Mouse (Mus musculus) limb, embryonic 14.5 days (tissue): ENCODE results near the gene Gstt2. TPM values are rescaled to one million over a fixed set of nuclear protein-coding genes. Genes with fewer than 3 reads are reported as not detected.
"Not testable (repeated sequence)": the region's sequence is repeated elsewhere in the genome, so short reads cannot be mapped to it uniquely, and the experiment has no call there.

Experiments used
- ATAC-seq: fragments of 200-750 bp; cut with Nextera tagmentation; 2 replicates; pipeline ENCODE4 v1.8.0; 2017; ENCODE audit warnings: low read depth, moderate number of reproducible peaks, moderate TSS enrichment; ENCODE audit not compliant: low FRiP score
- DNase-seq: peaks from one replicate; pipeline ENCODE4 v3.0.0-alpha.2; 2015; ENCODE audit warnings: low spot score
- H3K27ac ChIP-seq: fragments of 300-500 bp; sonication (generic); replicated peaks from 2 replicates; pipeline ENCODE4 v1.5.1; 2014; ENCODE audit warnings: low read depth, mild to moderate bottlenecking, low read length, moderate library complexity, mixed read lengths
- H3K27me3 ChIP-seq: fragments of 300-500 bp; sonication (generic); 2 replicates; pipeline ENCODE4 v1.6.1; 2014; ENCODE audit warnings: low read length, mixed read lengths; ENCODE audit not compliant: control insufficient read depth, insufficient read depth
- H3K36me3 ChIP-seq: fragments of 300-500 bp; sonication (generic); 2 replicates; pipeline ENCODE4 v1.6.1; 2014; ENCODE audit warnings: mild to moderate bottlenecking, low read length, moderate library complexity, mixed read lengths; ENCODE audit not compliant: control insufficient read depth, insufficient read depth
- H3K4me1 ChIP-seq: fragments of 300-500 bp; sonication (generic); 2 replicates; pipeline ENCODE4 v1.6.1; 2014; ENCODE audit warnings: antibody characterized with exemption, low read length, mixed read lengths; ENCODE audit not compliant: control insufficient read depth, insufficient read depth
- H3K4me2 ChIP-seq: fragments of 300-500 bp; sonication (generic); replicated peaks from 2 replicates; pipeline ENCODE4 v1.6.1; 2014; ENCODE audit warnings: low read depth, mild to moderate bottlenecking, low read length, moderate library complexity; ENCODE audit not compliant: severe bottlenecking
- H3K4me3 ChIP-seq: fragments of 300-500 bp; sonication (generic); replicated peaks from 2 replicates; pipeline ENCODE4 v1.5.1; 2014; ENCODE audit warnings: low read length
- H3K9ac ChIP-seq: fragments of 300-500 bp; sonication (generic); 2 replicates; pipeline ENCODE4 v1.6.1; 2014; ENCODE audit warnings: mild to moderate bottlenecking, low read depth, low read length, moderate library complexity; ENCODE audit not compliant: severe bottlenecking
- H3K9me3 ChIP-seq: fragments of 300-500 bp; sonication (generic); 2 replicates; pipeline ENCODE4 v1.6.1; 2016; ENCODE audit warnings: low read length; ENCODE audit not compliant: control insufficient read depth
- POLR2A ChIP-seq: fragments of 200-500 bp; IDR thresholded peaks from 2 replicates; pipeline ENCODE4 v1.8.0; 2012; ENCODE audit warnings: inconsistent platforms, mild to moderate bottlenecking, moderate library complexity, borderline replicate concordance; ENCODE audit not compliant: insufficient read depth, insufficient read length; ENCODE audit errors: extremely low read depth
- WGBS: fragments of 180-500 bp; shearing (Covaris S2); extraction: QIAGEN DNeasy Blood & Tissue Kit; methylation state at CpG from one replicate; pipeline ENCODE4 v1.1.7; 2014; 5-methylcytosine and 5-hydroxymethylcytosine counted together
- polyA plus RNA-seq, 2 experiments: library from polyadenylated mRNA; depleted of rRNA in 1 of 2; stranded (reverse) in 1 of 2; unstranded in 1 of 2; fragments of >200 nt; fragmentation: Nextera tagmentation in 1 of 2; extraction: Ambion mirVana in 1 of 2; gene quantifications; 2 replicates each; pipeline versions ENCODE4 v1.2.1 to v1.2.3; 2012 to 2014

Gstt2 gene
- polyA plus RNA-seq, 2 experiments = 12.3 to 24.8 TPM

DNA sequence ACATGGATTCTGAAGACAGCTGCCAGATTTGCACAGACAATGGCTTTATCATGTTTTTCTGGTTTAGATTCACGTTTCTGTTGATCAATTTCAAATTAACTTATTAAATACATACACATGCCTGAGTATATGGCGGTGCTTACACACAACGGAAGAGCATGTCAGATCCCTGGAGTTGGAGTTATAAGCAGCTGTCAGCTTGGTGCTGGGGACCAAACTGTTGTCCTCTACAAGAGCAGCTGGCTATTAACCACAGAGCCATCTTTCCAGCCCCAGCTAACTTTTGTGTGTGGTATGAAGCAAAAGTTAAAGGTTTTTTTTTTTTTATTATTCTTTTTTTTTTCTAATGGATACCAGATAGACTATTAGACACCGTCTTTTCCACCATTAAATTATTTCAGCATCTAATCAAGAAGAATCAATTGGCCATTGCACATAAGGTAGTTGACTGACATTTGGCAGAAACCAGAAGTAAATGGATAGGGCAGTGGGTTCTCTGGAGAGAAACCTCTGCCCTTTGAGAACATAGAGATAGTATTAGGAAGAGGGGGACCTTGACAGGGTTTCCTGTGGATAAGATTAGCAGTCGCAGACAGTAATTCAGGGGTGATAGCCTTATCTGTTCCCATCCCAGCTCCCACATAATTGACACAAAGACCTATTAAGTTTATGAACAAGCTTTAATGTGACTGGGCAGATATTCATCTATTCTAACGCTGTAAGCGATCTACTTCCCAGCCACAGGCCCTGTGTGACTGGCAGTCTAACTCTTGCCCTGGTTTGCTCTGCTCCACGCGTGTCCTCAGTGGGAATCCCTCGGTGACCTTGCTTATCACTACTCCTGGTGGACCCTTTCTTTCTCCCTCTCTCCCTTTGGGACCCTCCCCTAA, 35.0 kb upstream of the Gstt2 start:
- Histone ChIP-seq H3K9ac (0 out of 2 replicates have a peak overlapping the region, but pooled peaks have one; percentile 34), H3K9me3 (no peaks in the 10 kb centered on the region), H3K27ac (no peak overlapping the region), H3K4me1 (peaks cover 10% of the 10 kb centered on the region), H3K36me3 (no peaks in the 10 kb centered on the region), H3K4me3 (peak overlapping the region; percentile 31), H3K27me3 (no peaks in the 10 kb centered on the region), H3K4me2 (peak overlapping the region; percentile 54)
- 41% methylated on average over 10 of the region's 10 CpGs for WGBS
- peak; percentile 20; the same call in 1 of the 2 replicates for TF ChIP-seq POLR2A
- DNase-seq (no peak), ATAC-seq (no peak)

DNA sequence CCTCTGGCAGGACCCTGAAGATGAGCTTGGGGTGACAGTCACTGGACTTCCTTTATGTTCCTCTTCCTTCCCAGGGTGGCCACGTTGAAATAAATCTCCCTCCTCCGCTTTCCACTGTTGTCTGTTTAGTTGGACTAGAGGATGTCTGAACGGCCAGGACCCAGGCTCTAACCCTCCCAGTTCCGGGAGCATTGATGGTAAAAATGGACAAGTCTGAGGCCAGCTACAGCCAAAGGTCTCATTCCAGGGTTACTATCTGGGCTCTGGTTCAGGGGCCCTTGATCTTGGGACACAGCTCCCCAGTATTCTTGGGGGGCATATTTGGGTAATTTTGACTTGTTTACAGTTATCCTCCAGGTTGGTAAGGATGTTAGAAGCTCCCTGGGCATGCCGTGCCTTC, 24.4 kb upstream of the Gstt2 start:
- no peaks in the 10 kb centered on the region for H3K27me3 ChIP-seq
- no peaks in the 10 kb centered on the region for H3K9me3 ChIP-seq
- ATAC-seq = no peak
- H3K4me2 ChIP-seq = no peak overlapping the region
- H3K9ac ChIP-seq = no peak overlapping the region
- peaks cover 19% of the 10 kb centered on the region for H3K36me3 ChIP-seq
- 89% methylated on average over 5 of the region's 5 CpGs for WGBS
- H3K4me3 ChIP-seq = no peak overlapping the region
- no peak for DNase-seq
- H3K27ac ChIP-seq = no peak overlapping the region
- peaks cover 16% of the 10 kb centered on the region for H3K4me1 ChIP-seq
- TF ChIP-seq POLR2A = no peak

DNA sequence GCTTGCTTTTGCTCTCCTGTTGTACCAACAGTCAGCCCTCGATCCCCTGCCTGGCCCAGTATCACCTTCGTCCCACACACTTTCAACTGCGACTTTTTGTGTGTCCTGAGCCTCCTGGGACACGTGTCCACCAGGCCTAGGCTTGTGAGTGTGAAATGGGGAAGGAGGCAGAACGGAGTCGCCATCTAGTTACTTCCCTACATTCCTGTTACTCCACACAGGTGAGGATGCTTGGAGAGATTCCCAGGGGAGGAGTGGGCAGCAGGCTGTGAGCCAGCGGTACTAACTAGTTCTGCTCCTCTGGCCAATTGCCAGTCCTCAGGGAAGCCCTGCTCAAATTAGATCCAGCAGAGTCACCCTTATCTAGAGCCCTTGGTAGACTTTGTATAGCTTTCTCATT, 23.5 kb upstream of the Gstt2 start:
- Histone ChIP-seq H3K4me3 (no peak overlapping the region), H3K9ac (no peak overlapping the region), H3K4me1 (peaks cover 16% of the 10 kb centered on the region), H3K36me3 (peaks cover 20% of the 10 kb centered on the region), H3K4me2 (no peak overlapping the region), H3K27ac (peak overlapping the region; percentile 96), H3K9me3 (no peaks in the 10 kb centered on the region), H3K27me3 (no peaks in the 10 kb centered on the region)
- no peak for DNase-seq
- WGBS = 44% methylated on average over 7 of the region's 7 CpGs
- TF ChIP-seq POLR2A = no peak
- ATAC-seq = no peak

DNA sequence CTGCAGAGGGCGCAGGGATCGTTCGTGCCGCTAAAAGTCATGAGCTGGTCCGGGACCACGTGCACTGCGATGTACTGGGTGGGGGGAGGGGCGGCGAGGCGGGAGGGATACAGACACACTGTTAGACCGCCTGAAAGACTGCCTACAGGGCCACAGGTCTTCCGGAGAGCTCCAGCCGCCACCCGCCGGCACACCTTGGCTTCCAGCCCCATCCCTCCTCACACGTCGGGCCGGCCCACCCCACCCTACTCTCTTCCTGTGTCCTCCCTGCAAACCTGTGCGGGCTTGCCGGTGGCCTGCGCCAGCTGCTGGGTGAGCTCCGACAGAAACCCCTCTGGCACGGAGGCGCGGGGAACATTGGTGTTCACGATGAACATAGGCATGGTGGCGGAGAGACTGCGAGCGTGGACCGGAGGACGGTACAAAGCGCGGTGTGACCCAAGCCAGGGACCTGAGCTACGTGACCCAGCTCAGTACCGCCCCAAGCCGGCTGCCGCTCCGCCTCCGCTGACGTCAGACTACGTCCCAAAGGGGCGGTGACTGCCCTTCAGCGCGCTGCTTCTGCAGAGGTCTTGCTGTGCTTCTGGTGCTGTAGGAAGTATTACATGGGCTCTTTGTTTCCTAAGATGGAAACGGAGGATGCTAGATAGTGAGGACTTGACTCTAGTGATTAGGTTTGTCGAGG, 22.7 kb upstream of the Gstt2 start, which contains the start of gene Mif:
Gene Mif, minus strand, starts transcription at position 455 of the 685 bp plus-strand sequence.
- peak within 1 kb of the TSS; percentile 74 for H3K4me2 ChIP-seq
- H3K9me3 ChIP-seq, H3K27me3 ChIP-seq: not testable (repeated sequence)
- TF ChIP-seq POLR2A = peak; percentile 70; the same call in 1 of the 2 replicates
- 0% methylated on average over 17 of the region's 46 CpGs for WGBS
- peaks cover 16% of the 10 kb centered on the region for H3K4me1 ChIP-seq
- peak within 1 kb of the TSS; percentile 69 for H3K4me3 ChIP-seq
- ATAC-seq = peak; percentile 97
- DNase-seq = peak; percentile 92
- peak within 1 kb of the TSS; percentile 88 for H3K9ac ChIP-seq
- H3K27ac ChIP-seq = peak within 1 kb of the TSS; percentile 96
- peaks cover 20% of the 10 kb centered on the region for H3K36me3 ChIP-seq

GRCm38 (mm10) chr10:75859107-75859746, 22.0 kb upstream of the Gstt2 start:
- TF ChIP-seq POLR2A = no peak
- 2% methylated on average over 24 of the region's 27 CpGs for WGBS
- peak; percentile 70 for ATAC-seq

More at GRCm38 (mm10) chr10:75859107-75859746, 22.0 kb upstream of the Gstt2 start:
- Histone ChIP-seq H3K9me3 (no peaks in the 10 kb centered on the region), H3K27me3 (no peaks in the 10 kb centered on the region), H3K4me2 (peak overlapping the region; percentile 74), H3K36me3 (peaks cover 20% of the 10 kb centered on the region), H3K27ac (peak overlapping the region; percentile 96; the same call in 1 of the 2 replicates), H3K4me3 (peak overlapping the region; percentile 69), H3K4me1 (peaks cover 16% of the 10 kb centered on the region), H3K9ac (peak overlapping the region; percentile 88)
- DNase-seq = peak; percentile 54
